Mouse (Mus musculus) intestine, postnatal 0 days (tissue): ENCODE results near the gene Endod1. TPM values are rescaled to one million over a fixed set of nuclear protein-coding genes. Genes with fewer than 3 reads are reported as not detected.

Experiments used
- ATAC-seq: fragments of 200-750 bp; cut with Nextera tagmentation; 2 replicates; pipeline ENCODE4 v1.8.0; 2017; ENCODE audit warnings: mild to moderate bottlenecking, moderate TSS enrichment, moderate library complexity
- H3K27ac ChIP-seq: fragments of 300-500 bp; sonication (generic); 2 replicates; pipeline ENCODE4 v1.5.1; 2014; ENCODE audit warnings: mild to moderate bottlenecking, low read depth, low read length, moderate library complexity
- H3K27me3 ChIP-seq: fragments of 300-500 bp; sonication (generic); replicated peaks from 2 replicates; pipeline ENCODE4 v1.6.1; 2014; ENCODE audit warnings: low read length, mixed read lengths; ENCODE audit not compliant: control insufficient read depth, insufficient read depth
- H3K36me3 ChIP-seq: fragments of 300-500 bp; sonication (generic); 2 replicates; pipeline ENCODE4 v1.6.1; 2014; ENCODE audit warnings: mild to moderate bottlenecking, moderate library complexity; ENCODE audit not compliant: control insufficient read depth, insufficient read depth
- H3K4me1 ChIP-seq: fragments of 300-500 bp; sonication (generic); replicated peaks from 2 replicates; pipeline ENCODE4 v1.6.1; 2014; ENCODE audit warnings: antibody characterized with exemption, low read length, mixed read lengths; ENCODE audit not compliant: control insufficient read depth, insufficient read depth
- H3K4me2 ChIP-seq: fragments of 300-500 bp; sonication (generic); replicated peaks from 2 replicates; pipeline ENCODE4 v1.6.1; 2014; ENCODE audit warnings: low read depth, mild to moderate bottlenecking, moderate library complexity
- H3K4me3 ChIP-seq: fragments of 300-500 bp; sonication (generic); 2 replicates; pipeline ENCODE4 v1.5.1; 2014; ENCODE audit warnings: low read depth, low read length
- H3K9ac ChIP-seq: fragments of 300-500 bp; sonication (generic); 2 replicates; pipeline ENCODE4 v1.6.1; 2014; ENCODE audit warnings: mild to moderate bottlenecking, low read depth, low read length
- H3K9me3 ChIP-seq: fragments of 300-500 bp; sonication (generic); 2 replicates; pipeline ENCODE4 v1.6.1; 2016; ENCODE audit warnings: mixed run types; ENCODE audit not compliant: control insufficient read depth
- CTCF ChIP-seq: sonication (generic); IDR thresholded peaks from 2 replicates; pipeline ENCODE4 v1.5.1; 2016; ENCODE audit warnings: low read depth, mild to moderate bottlenecking, control low read depth, antibody characterized with exemption, moderate library complexity
- WGBS: fragments of 180-500 bp; shearing (Covaris S2); extraction: QIAGEN DNeasy Blood & Tissue Kit; methylation state at CpG from one replicate; pipeline ENCODE4 v1.1.7; 2014; 5-methylcytosine and 5-hydroxymethylcytosine counted together
- polyA plus RNA-seq: library from polyadenylated mRNA; unstranded; fragments of >200 nt; fragmentation: Nextera tagmentation; extraction: Ambion mirVana; gene quantifications from 2 replicates; pipeline ENCODE4 v1.2.1, GENCODE M21; 2015

Gene Endod1
- polyA plus RNA-seq, 1 experiment from 2014 or later, result 36.8 TPM

DNA sequence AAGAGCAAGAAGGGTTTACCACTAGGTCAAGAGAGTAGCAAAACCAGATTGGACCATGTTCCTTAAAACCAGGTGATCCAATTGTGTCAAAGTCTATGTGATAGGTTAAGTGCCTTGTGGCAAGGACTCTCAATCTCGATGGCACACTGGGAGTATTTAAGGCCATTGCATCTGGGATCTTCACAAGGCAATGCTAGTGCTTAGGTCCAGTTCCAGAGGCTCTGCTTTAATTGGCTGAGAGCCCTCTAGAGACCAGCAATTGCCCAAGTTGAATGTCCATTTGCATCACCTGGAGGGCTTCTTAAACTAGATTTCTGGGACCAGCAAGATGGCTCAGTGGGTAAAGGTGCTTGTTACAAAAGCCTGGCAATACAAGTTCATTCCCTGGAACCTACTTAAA, 17.6 kb upstream of the Endod1 start:
- no peak overlapping the region for H3K4me2 ChIP-seq
- 82% methylated on average over 1 of the region's 1 CpGs for WGBS
- H3K4me1 ChIP-seq, result no peaks in the 10 kb centered on the region
- no peaks in the 10 kb centered on the region for H3K27me3 ChIP-seq
- H3K27ac ChIP-seq, result no peak overlapping the region
- no peak overlapping the region for H3K4me3 ChIP-seq
- no peaks in the 10 kb centered on the region for H3K9me3 ChIP-seq
- TF ChIP-seq CTCF, result no peak
- no peaks in the 10 kb centered on the region for H3K36me3 ChIP-seq
- H3K9ac ChIP-seq, result no peak overlapping the region
- ATAC-seq, result no peak

DNA sequence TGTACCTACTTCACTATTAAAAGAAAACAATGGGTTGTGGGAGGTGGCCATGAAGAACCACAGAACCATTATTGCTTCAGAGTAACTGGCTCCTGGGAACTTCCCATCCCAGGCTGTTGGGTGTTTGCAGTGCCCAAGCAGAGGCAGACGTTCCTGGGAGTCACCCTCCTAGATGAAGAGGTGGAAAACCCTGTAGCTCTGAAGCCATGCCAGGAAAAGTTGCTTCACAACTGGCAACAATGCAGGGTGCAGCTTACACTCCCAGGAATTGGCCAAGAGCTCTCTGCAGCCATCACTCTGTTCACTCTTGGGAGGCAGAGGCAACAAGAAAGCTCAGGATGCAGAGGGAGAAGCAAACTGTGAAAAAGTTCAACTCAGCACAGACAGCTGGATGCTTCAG, 16.8 kb upstream of the Endod1 start:
- WGBS, result 67% methylated on average over 1 of the region's 1 CpGs

DNA sequence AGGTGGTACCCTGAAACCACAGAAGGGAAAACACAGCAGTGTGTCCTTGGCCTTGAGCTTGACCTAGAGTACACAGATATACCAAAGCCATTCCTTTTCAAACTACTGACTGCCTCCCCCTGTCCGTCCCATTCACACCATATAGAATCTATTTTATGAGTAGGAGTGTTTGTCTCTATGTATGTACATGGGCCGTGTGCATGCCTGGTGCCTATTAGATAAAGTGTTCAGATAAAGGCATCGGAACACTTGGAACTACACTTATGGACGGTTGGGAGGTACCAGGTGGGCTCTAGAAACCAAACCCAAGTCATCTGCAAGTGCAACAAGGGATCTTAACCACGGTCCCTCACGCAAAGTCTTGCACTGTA, 16.1 kb upstream of the Endod1 start:
- Histone ChIP-seq H3K4me3 (no peak overlapping the region), H3K27ac (no peak overlapping the region), H3K4me2 (no peak overlapping the region), H3K4me1 (no peaks in the 10 kb centered on the region), H3K36me3 (no peaks in the 10 kb centered on the region), H3K27me3 (no peaks in the 10 kb centered on the region), H3K9ac (no peak overlapping the region), H3K9me3 (no peaks in the 10 kb centered on the region)
- no peak for ATAC-seq
- 86% methylated on average over 6 of the region's 6 CpGs for WGBS
- no peak for TF ChIP-seq CTCF

More for the DNA sequence above, 16.8 kb upstream of the Endod1 start:
- no peak overlapping the region for H3K4me2 ChIP-seq
- H3K27me3 ChIP-seq, result no peaks in the 10 kb centered on the region
- no peak overlapping the region for H3K9ac ChIP-seq
- no peak overlapping the region for H3K4me3 ChIP-seq
- no peak for ATAC-seq
- H3K36me3 ChIP-seq, result no peaks in the 10 kb centered on the region
- H3K4me1 ChIP-seq, result no peaks in the 10 kb centered on the region
- no peak for TF ChIP-seq CTCF
- no peaks in the 10 kb centered on the region for H3K9me3 ChIP-seq
- no peak overlapping the region for H3K27ac ChIP-seq

DNA sequence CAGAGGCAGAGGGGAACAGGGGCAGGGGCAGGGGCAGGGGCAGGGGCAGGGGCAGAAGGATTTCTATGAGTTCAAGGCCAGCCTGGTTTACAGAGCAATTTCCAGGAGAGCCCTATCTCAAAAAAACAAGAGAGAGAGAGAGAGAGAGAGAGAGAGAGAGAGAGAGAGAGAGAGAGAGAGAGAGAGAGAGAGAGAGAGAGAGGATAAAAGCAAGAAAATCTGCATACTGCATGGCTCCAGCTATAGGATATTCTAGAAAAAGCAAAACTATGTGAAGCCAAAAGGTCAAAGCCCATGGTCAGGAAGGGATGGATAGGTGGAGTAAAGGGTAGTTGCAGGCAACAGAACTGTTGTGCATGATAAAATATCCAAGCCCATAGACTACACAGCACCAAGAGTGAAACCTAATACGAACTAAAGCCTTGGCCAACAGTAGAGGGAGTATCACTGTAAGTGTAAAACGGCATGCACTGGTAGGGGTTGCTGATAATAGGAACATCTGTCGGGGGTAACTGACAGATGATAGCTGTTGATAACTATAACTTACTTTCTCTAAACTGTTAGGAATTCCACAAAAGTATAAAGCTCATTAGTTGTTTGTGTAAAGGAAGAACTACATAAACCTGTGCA, 15.6 kb upstream of the Endod1 start:
- 68% methylated on average over 3 of the region's 3 CpGs for WGBS
- H3K9me3 ChIP-seq, result no peaks in the 10 kb centered on the region

DNA sequence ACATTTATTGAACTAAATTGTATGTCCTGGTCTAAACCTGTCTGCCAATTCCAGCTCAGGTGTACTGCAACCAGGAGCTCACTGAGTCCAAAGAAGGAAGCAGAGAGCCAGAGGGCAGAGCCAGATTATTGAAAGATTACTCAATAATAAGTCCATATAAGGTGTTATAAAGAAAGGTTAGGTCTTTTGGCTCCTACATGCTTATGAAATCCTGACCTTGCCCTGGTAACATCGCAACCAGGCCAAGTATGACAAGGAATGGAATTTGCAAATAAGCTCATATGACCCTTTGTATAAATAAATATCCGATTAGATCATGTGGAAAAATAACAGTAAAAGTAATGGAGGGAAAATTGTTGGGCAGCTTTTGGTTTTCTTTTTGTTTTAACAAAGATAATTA, 14.8 kb upstream of the Endod1 start:
- Histone ChIP-seq H3K4me3 (no peak overlapping the region), H3K9me3 (no peaks in the 10 kb centered on the region), H3K27ac (no peak overlapping the region), H3K4me1 (no peaks in the 10 kb centered on the region), H3K4me2 (no peak overlapping the region), H3K9ac (no peak overlapping the region), H3K27me3 (no peaks in the 10 kb centered on the region), H3K36me3 (no peaks in the 10 kb centered on the region)
- TF ChIP-seq CTCF, result no peak
- no peak for ATAC-seq
- WGBS, result 55% methylated on average over 2 of the region's 2 CpGs

More for the DNA sequence above, 15.6 kb upstream of the Endod1 start:
- Histone ChIP-seq H3K27ac (no peak overlapping the region), H3K9ac (no peak overlapping the region), H3K36me3 (no peaks in the 10 kb centered on the region), H3K27me3 (no peaks in the 10 kb centered on the region), H3K4me1 (no peaks in the 10 kb centered on the region), H3K4me3 (no peak overlapping the region), H3K4me2 (no peak overlapping the region)
- ATAC-seq, result no peak
- TF ChIP-seq CTCF, result 0 out of 2 replicates have a peak, but pooled peaks have one; percentile 7

DNA sequence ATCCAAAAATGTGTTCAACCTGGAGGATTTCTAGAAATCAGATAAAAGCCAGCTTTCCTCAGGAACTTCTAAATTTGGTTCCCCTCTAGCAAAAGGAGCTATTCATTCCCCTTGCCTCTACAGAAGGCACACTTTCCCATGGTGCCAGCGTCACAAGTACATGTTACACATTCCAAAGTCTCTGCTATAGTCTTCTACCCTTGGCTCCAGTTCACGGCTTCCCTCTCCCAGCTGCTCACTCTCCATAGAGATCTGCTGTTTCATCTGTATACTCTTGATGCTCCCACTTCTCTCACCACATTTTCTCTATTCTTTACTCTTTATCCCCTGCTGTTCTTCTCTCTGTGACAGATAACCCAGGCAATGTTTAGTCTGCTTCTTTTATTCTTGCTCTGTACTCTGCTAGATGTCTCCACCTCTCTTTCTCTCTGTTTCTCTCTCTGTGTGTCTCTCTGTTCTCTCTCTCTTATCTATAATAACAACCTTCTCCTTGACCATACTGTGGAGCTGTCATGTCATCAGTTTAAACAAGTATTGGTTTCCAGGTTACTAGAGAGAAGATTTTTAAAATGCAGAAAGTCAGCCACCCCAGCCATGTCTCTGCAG, 13.8 kb upstream of the Endod1 start:
- TF ChIP-seq CTCF, result no peak
- ATAC-seq, result no peak
- H3K36me3 ChIP-seq, result no peaks in the 10 kb centered on the region
- no peak overlapping the region for H3K9ac ChIP-seq
- H3K9me3 ChIP-seq, result no peaks in the 10 kb centered on the region
- WGBS, result 37% methylated on average over 2 of the region's 2 CpGs
- H3K4me1 ChIP-seq, result no peaks in the 10 kb centered on the region
- no peaks in the 10 kb centered on the region for H3K27me3 ChIP-seq
- H3K27ac ChIP-seq, result no peak overlapping the region
- H3K4me3 ChIP-seq, result no peak overlapping the region
- H3K4me2 ChIP-seq, result no peak overlapping the region
